Mouse (Mus musculus) heart, embryonic 16.5 days (tissue): ENCODE data around the gene Defb26. TPM values are rescaled to one million over a fixed set of nuclear protein-coding genes. Genes with fewer than 3 reads are reported as not detected.

Experiments used
- ATAC-seq: fragments of 200-750 bp; cut with Nextera tagmentation; replicated peaks from 2 replicates; pipeline ENCODE4 v1.8.0; 2017; ENCODE audit warnings: moderate number of reproducible peaks; ENCODE audit not compliant: insufficient read depth, low FRiP score; ENCODE audit errors: extremely low read depth
- H3K27ac ChIP-seq: fragments of 300-500 bp; sonication (generic); 2 replicates; pipeline ENCODE4 v1.5.1; 2014; ENCODE audit warnings: mild to moderate bottlenecking, low read length, control low read depth, moderate library complexity
- H3K27me3 ChIP-seq: fragments of 300-500 bp; sonication (generic); 2 replicates; pipeline ENCODE4 v1.6.1; 2014; ENCODE audit warnings: low read length, mixed read lengths; ENCODE audit not compliant: control insufficient read depth, insufficient read depth
- H3K36me3 ChIP-seq: fragments of 300-500 bp; sonication (generic); 2 replicates; pipeline ENCODE4 v1.6.1; 2014; ENCODE audit not compliant: control insufficient read depth, insufficient read depth
- H3K4me1 ChIP-seq: fragments of 300-500 bp; sonication (generic); 2 replicates; pipeline ENCODE4 v1.6.1; 2014; ENCODE audit warnings: low read length, mixed read lengths; ENCODE audit not compliant: control insufficient read depth, insufficient read depth
- H3K4me2 ChIP-seq: fragments of 300-500 bp; sonication (generic); 2 replicates; pipeline ENCODE4 v1.6.1; 2014; ENCODE audit warnings: low read depth, mild to moderate bottlenecking, control low read depth, low read length
- H3K4me3 ChIP-seq: fragments of 300-500 bp; sonication (generic); 2 replicates; pipeline ENCODE4 v1.5.1; 2014; ENCODE audit warnings: mild to moderate bottlenecking, control low read depth, low read length
- H3K9ac ChIP-seq: fragments of 300-500 bp; sonication (generic); 2 replicates; pipeline ENCODE4 v1.6.1; 2014; ENCODE audit warnings: low read length, control low read depth
- H3K9me3 ChIP-seq: fragments of 300-500 bp; sonication (generic); replicated peaks from 2 replicates; pipeline ENCODE4 v1.6.1; 2016; ENCODE audit warnings: low read length; ENCODE audit not compliant: control insufficient read depth
- WGBS: fragments of 180-500 bp; shearing (Covaris S2); extraction: QIAGEN DNeasy Blood & Tissue Kit; methylation state at CpG from one replicate; pipeline ENCODE4 v1.1.7; 2014; 5-methylcytosine and 5-hydroxymethylcytosine counted together
- polyA plus RNA-seq: library from polyadenylated mRNA; unstranded; fragments of >200 nt; fragmentation: Nextera tagmentation; extraction: Ambion mirVana; gene quantifications from 2 replicates; pipeline ENCODE4 v1.2.1, GENCODE M21; 2015

The Defb26 gene
- not detected in 2 replicates for polyA plus RNA-seq

- ATAC-seq, result no peak
- Histone ChIP-seq H3K4me2 (no peak within 1 kb of the TSS), H3K27ac (no peak within 1 kb of the TSS), H3K9ac (no peak within 1 kb of the TSS), H3K36me3 (no peaks in the 10 kb centered on the region), H3K4me3 (no peak within 1 kb of the TSS), H3K27me3 (no peaks in the 10 kb centered on the region), H3K4me1 (no peaks in the 10 kb centered on the region), H3K9me3 (no peaks in the 10 kb centered on the region)
- WGBS, result 91% methylated on average over 1 of the region's 1 CpGs
These were observed at the start of gene Defb26 for GRCm38 (mm10) chr2:152511592-152511991. Defb26 (minus strand) TSS chr2:152511692.

GRCm38 (mm10) chr2:152556655-152557054, 45.2 kb upstream of the Defb26 start:
- no peak for ATAC-seq
- no peaks in the 10 kb centered on the region for H3K36me3 ChIP-seq
- no peak overlapping the region for H3K27ac ChIP-seq
- H3K4me1 ChIP-seq, result no peaks in the 10 kb centered on the region
- H3K4me3 ChIP-seq, result no peak overlapping the region
- H3K4me2 ChIP-seq, result no peak overlapping the region
- H3K9ac ChIP-seq, result no peak overlapping the region
- H3K9me3 ChIP-seq, result no peaks in the 10 kb centered on the region
- 77% methylated on average over 7 of the region's 7 CpGs for WGBS
- no peaks in the 10 kb centered on the region for H3K27me3 ChIP-seq

- Histone ChIP-seq H3K9me3 (no peaks in the 10 kb centered on the region), H3K27ac (no peak overlapping the region), H3K27me3 (no peaks in the 10 kb centered on the region), H3K9ac (no peak overlapping the region), H3K4me2 (peak overlapping the region; percentile 43; the same call in 1 of the 2 replicates), H3K36me3 (no peaks in the 10 kb centered on the region), H3K4me3 (no peak overlapping the region), H3K4me1 (no peaks in the 10 kb centered on the region)
- ATAC-seq, result no peak
- 13% methylated on average over 16 of the region's 16 CpGs for WGBS
These were observed 42.4 kb upstream of the Defb26 start for GRCm38 (mm10) chr2:152553774-152554423.

- Histone ChIP-seq H3K4me3 (no peak overlapping the region), H3K9ac (no peak overlapping the region), H3K4me2 (no peak overlapping the region), H3K27ac (no peak overlapping the region), H3K4me1 (peaks cover 2% of the 10 kb centered on the region; the same call in 1 of the 2 replicates), H3K9me3 (no peaks in the 10 kb centered on the region), H3K36me3 (no peaks in the 10 kb centered on the region), H3K27me3 (no peaks in the 10 kb centered on the region)
- ATAC-seq, result no peak
- 64% methylated on average over 5 of the region's 5 CpGs for WGBS
These were observed 36.6 kb upstream of the Defb26 start for GRCm38 (mm10) chr2:152548124-152548523.

- no peaks in the 10 kb centered on the region for H3K36me3 ChIP-seq
- WGBS, result 22% methylated on average over 4 of the region's 4 CpGs
- H3K4me1 ChIP-seq, result peaks cover 2% of the 10 kb centered on the region; the same call in 1 of the 2 replicates
- no peak overlapping the region for H3K4me2 ChIP-seq
- 0 out of 2 replicates have a peak, but pooled peaks cover 3% of the 10 kb centered on the region for H3K9me3 ChIP-seq
- no peak; the same call in 1 of the 2 replicates for ATAC-seq
- H3K27me3 ChIP-seq, result no peaks in the 10 kb centered on the region
- no peak overlapping the region for H3K27ac ChIP-seq
- no peak overlapping the region for H3K4me3 ChIP-seq
- H3K9ac ChIP-seq, result no peak overlapping the region
These were observed 33.2 kb upstream of the Defb26 start for GRCm38 (mm10) chr2:152544691-152545090.

- Histone ChIP-seq H3K27me3 (no peaks in the 10 kb centered on the region), H3K9me3 (0 out of 2 replicates have a peak, but pooled peaks cover 3% of the 10 kb centered on the region), H3K27ac (no peak overlapping the region), H3K36me3 (no peaks in the 10 kb centered on the region), H3K4me2 (no peak overlapping the region), H3K4me1 (peaks cover 2% of the 10 kb centered on the region; the same call in 1 of the 2 replicates), H3K9ac (no peak overlapping the region), H3K4me3 (no peak overlapping the region)
- no peak for ATAC-seq
- 43% methylated on average over 4 of the region's 4 CpGs for whole genome bisulfite sequencing
These were observed 32.0 kb upstream of the Defb26 start for GRCm38 (mm10) chr2:152543478-152543877.

- WGBS, result 69% methylated on average over 2 of the region's 2 CpGs
- no peaks in the 10 kb centered on the region for H3K36me3 ChIP-seq
These were observed 31.4 kb upstream of the Defb26 start for GRCm38 (mm10) chr2:152542897-152543296.

GRCm38 (mm10) chr2:152541979-152542378, 30.5 kb upstream of the Defb26 start:
- Histone ChIP-seq H3K27ac (no peak overlapping the region), H3K27me3 (no peaks in the 10 kb centered on the region), H3K36me3 (no peaks in the 10 kb centered on the region), H3K9me3 (0 out of 2 replicates have a peak, but pooled peaks cover 3% of the 10 kb centered on the region), H3K4me2 (no peak overlapping the region), H3K4me3 (no peak overlapping the region), H3K9ac (no peak overlapping the region), H3K4me1 (peaks cover 2% of the 10 kb centered on the region; the same call in 1 of the 2 replicates)
- ATAC-seq, result no peak
- 82% methylated on average over 9 of the region's 9 CpGs for WGBS

More at GRCm38 (mm10) chr2:152542897-152543296, 31.4 kb upstream of the Defb26 start:
- H3K27me3 ChIP-seq, result no peaks in the 10 kb centered on the region
- no peak for ATAC-seq
- 0 out of 2 replicates have a peak, but pooled peaks cover 3% of the 10 kb centered on the region for H3K9me3 ChIP-seq
- no peak overlapping the region for H3K27ac ChIP-seq
- H3K4me1 ChIP-seq, result peaks cover 2% of the 10 kb centered on the region; the same call in 1 of the 2 replicates
- H3K9ac ChIP-seq, result no peak overlapping the region
- H3K4me3 ChIP-seq, result no peak overlapping the region
- H3K4me2 ChIP-seq, result no peak overlapping the region

GRCm38 (mm10) chr2:152539944-152540710, 28.6 kb upstream of the Defb26 start, which contains the start of gene Defb29:
Defb29 (minus strand) TSS chr2:152540098.
- Histone ChIP-seq H3K4me1 (peaks cover 2% of the 10 kb centered on the region; the same call in 1 of the 2 replicates), H3K4me2 (no peak within 1 kb of the TSS), H3K36me3 (no peaks in the 10 kb centered on the region), H3K27me3 (no peaks in the 10 kb centered on the region), H3K27ac (no peak within 1 kb of the TSS), H3K4me3 (no peak within 1 kb of the TSS), H3K9ac (no peak within 1 kb of the TSS), H3K9me3 (0 out of 2 replicates have a peak, but pooled peaks cover 3% of the 10 kb centered on the region)
- no peak for ATAC-seq
- WGBS, result 53% methylated on average over 13 of the region's 13 CpGs
